Mouse (Mus musculus): ENCODE measurements around the gene Ccdc38.

DNA sequence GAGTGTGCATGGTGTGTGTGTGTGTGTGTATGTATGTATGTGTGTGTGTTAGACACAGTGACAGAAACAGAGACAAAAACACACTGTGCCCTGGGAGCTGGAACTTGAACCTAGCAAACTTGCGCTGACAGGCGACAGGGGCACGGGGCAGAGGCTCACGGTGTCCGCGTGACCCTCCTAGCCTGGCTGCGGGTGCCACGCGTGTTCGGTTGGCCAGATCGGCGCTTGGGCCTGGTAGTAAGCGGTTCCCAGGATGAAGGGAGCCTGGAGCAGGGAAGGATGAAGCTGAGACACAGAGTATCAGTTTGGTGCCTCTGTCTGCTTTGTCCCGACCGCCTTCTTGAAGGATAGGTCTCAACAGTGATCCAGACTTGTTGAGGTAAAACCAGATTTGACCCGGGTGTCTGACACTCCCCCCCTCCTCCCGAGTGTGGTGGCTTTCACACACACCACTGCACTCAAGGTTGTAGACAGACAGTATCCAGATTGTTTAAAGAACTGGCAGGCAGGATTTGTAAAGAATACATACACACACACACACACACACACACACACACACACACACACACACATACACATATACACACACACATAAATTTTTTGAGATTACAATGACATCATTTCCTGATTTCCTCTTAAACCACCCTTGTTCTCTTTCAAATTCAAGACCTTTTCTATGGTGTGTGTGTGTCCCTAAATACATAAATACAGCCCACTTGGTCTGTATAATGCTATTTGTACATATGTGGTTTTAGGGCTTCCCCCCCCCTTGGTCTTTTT lies at the start of gene Ccdc38:
- TF ChIP-seq CTCF (IDR thresholded peaks at IDR 0.05) (no peak), POLR2A (IDR thresholded peaks at IDR 0.05; ENCODE audit: insufficient read depth, low read depth, low read length) (no peak)

All from heart, adult 2 months (tissue).